Mouse (Mus musculus) intestine, embryonic 14.5 days (tissue): ENCODE data around the gene Mrpl54. TPM values are rescaled to one million over a fixed set of nuclear protein-coding genes. Genes with fewer than 3 reads are reported as not detected.

ENCODE experiments used
- ATAC-seq: fragments of 200-750 bp; cut with Nextera tagmentation; replicated peaks from 2 replicates; pipeline ENCODE4 v1.8.0; 2017; ENCODE audit warnings: low read depth, moderate number of reproducible peaks, moderate TSS enrichment, moderate library complexity; ENCODE audit not compliant: low FRiP score, low TSS enrichment
- DNase-seq: peaks from one replicate; pipeline ENCODE4 v3.0.0-alpha.2; 2018; ENCODE audit warnings: low spot score
- H3K27ac ChIP-seq: fragments of 300-500 bp; sonication (generic); 2 replicates; pipeline ENCODE4 v1.5.1; 2014; ENCODE audit warnings: low read depth, mild to moderate bottlenecking, control low read depth
- H3K27me3 ChIP-seq: fragments of 300-500 bp; sonication (generic); replicated peaks from 2 replicates; pipeline ENCODE4 v1.6.1; 2014; ENCODE audit warnings: low read length, control low read depth; ENCODE audit not compliant: control insufficient read depth, insufficient read depth
- H3K36me3 ChIP-seq: fragments of 300-500 bp; sonication (generic); 2 replicates; pipeline ENCODE4 v1.6.1; 2014; ENCODE audit warnings: low read length, control low read depth; ENCODE audit not compliant: control insufficient read depth, insufficient read depth
- H3K4me1 ChIP-seq: fragments of 300-500 bp; sonication (generic); replicated peaks from 2 replicates; pipeline ENCODE4 v1.6.1; 2014; ENCODE audit warnings: low read length, control low read depth, mixed read lengths; ENCODE audit not compliant: control insufficient read depth, insufficient read depth
- H3K4me2 ChIP-seq: fragments of 300-500 bp; sonication (generic); 2 replicates; pipeline ENCODE4 v1.6.1; 2014; ENCODE audit warnings: low read length
- H3K4me3 ChIP-seq: fragments of 300-500 bp; sonication (generic); 2 replicates; pipeline ENCODE4 v1.5.1; 2014; ENCODE audit warnings: low read depth, low read length, control low read depth, mixed read lengths
- H3K9ac ChIP-seq: fragments of 300-500 bp; sonication (generic); 2 replicates; pipeline ENCODE4 v1.6.1; 2014; ENCODE audit warnings: mild to moderate bottlenecking, low read length
- H3K9me3 ChIP-seq: fragments of 300-500 bp; sonication (generic); 2 replicates; pipeline ENCODE4 v1.6.1; 2016; ENCODE audit warnings: low read length, control low read depth; ENCODE audit not compliant: control insufficient read depth
- WGBS: fragments of 180-500 bp; shearing (Covaris S2); extraction: QIAGEN DNeasy Blood & Tissue Kit; methylation state at CpG from one replicate; pipeline ENCODE4 v1.1.7; 2014; 5-methylcytosine and 5-hydroxymethylcytosine counted together
- polyA plus RNA-seq: library from polyadenylated mRNA; unstranded; fragments of >200 nt; fragmentation: Nextera tagmentation; extraction: Ambion mirVana; gene quantifications from 2 replicates; pipeline ENCODE4 v1.2.1, GENCODE M21; 2014

Gene Mrpl54
- polyA plus RNA-seq, 1 experiment from 2014 or later: 260 TPM

GRCm38 (mm10) chr10:81261025-81261424 lies 5.7 kb downstream of the Mrpl54 start:
- Histone ChIP-seq H3K27ac (no peak overlapping the region), H3K4me2 (no peak overlapping the region), H3K4me1 (peaks cover 3% of the 10 kb centered on the region; the same call in 1 of the 2 replicates), H3K4me3 (no peak overlapping the region), H3K36me3 (peaks cover 27% of the 10 kb centered on the region), H3K27me3 (peaks cover 40% of the 10 kb centered on the region), H3K9ac (no peak overlapping the region), H3K9me3 (peaks cover 5% of the 10 kb centered on the region; the same call in 1 of the 2 replicates)
- DNase-seq: no peak
- ATAC-seq: no peak
- WGBS: 92% methylated on average over 4 of the region's 4 CpGs

- no peak overlapping the region for H3K4me2 ChIP-seq
- H3K27ac ChIP-seq: no peak overlapping the region
- H3K27me3 ChIP-seq: peaks cover 48% of the 10 kb centered on the region
- H3K4me1 ChIP-seq: no peaks in the 10 kb centered on the region
- H3K4me3 ChIP-seq: no peak overlapping the region
- ATAC-seq (no peak), DNase-seq (no peak)
- H3K9me3 ChIP-seq: peaks cover 5% of the 10 kb centered on the region; the same call in 1 of the 2 replicates
- H3K9ac ChIP-seq: no peak overlapping the region
- H3K36me3 ChIP-seq: peaks cover 16% of the 10 kb centered on the region
- WGBS: 43% methylated on average over 21 of the region's 21 CpGs
Measured at GRCm38 (mm10) chr10:81259225-81259884, 7.4 kb downstream of the Mrpl54 start.

- Histone ChIP-seq H3K27ac (no peak overlapping the region), H3K4me3 (peak overlapping the region; percentile 31), H3K36me3 (no peaks in the 10 kb centered on the region), H3K9ac (0 out of 2 replicates have a peak overlapping the region, but pooled peaks have one; percentile 17), H3K4me2 (peak overlapping the region; percentile 62), H3K9me3 (peaks cover 5% of the 10 kb centered on the region; the same call in 1 of the 2 replicates), H3K4me1 (peaks cover 4% of the 10 kb centered on the region), H3K27me3 (peaks cover 68% of the 10 kb centered on the region)
- ATAC-seq: no peak
- DNase-seq: peak; percentile 72
- WGBS: 3% methylated on average over 62 of the region's 62 CpGs
Measured at GRCm38 (mm10) chr10:81257158-81258039, 9.3 kb downstream of the Mrpl54 start.

- Histone ChIP-seq H3K9me3 (no peaks in the 10 kb centered on the region), H3K4me1 (peaks cover 4% of the 10 kb centered on the region), H3K4me3 (no peak overlapping the region), H3K27me3 (peaks cover 76% of the 10 kb centered on the region), H3K9ac (no peak overlapping the region), H3K27ac (no peak overlapping the region), H3K4me2 (no peak overlapping the region), H3K36me3 (no peaks in the 10 kb centered on the region)
- ATAC-seq (no peak), DNase-seq (no peak)
- WGBS: 38% methylated on average over 1 of the region's 1 CpGs
Measured at GRCm38 (mm10) chr10:81254886-81255285, 11.8 kb downstream of the Mrpl54 start.

GRCm38 (mm10) chr10:81252424-81253419 lies 14.0 kb downstream of the Mrpl54 start, which contains the start of gene Matk:
TSS of gene Matk (plus strand) at chr10:81252935.
- Histone ChIP-seq H3K36me3 (no peaks in the 10 kb centered on the region), H3K27me3 (peaks cover 55% of the 10 kb centered on the region), H3K27ac (no peak within 1 kb of the TSS), H3K9ac (no peak within 1 kb of the TSS), H3K4me3 (peak within 1 kb of the TSS; percentile 6; the same call in 1 of the 2 replicates), H3K4me2 (peak within 1 kb of the TSS; percentile 31; the same call in 1 of the 2 replicates), H3K4me1 (peaks cover 4% of the 10 kb centered on the region), H3K9me3 (no peaks in the 10 kb centered on the region)
- WGBS: 12% methylated on average over 43 of the region's 44 CpGs
- DNase-seq (no peak), ATAC-seq (peak; percentile 23; the same call in 1 of the 2 replicates)

- H3K36me3 ChIP-seq: no peaks in the 10 kb centered on the region
- no peak for DNase-seq
- no peak for ATAC-seq
- H3K27ac ChIP-seq: no peak overlapping the region
- 75% methylated on average over 8 of the region's 8 CpGs for WGBS
- H3K4me2 ChIP-seq: no peak overlapping the region
- peaks cover 33% of the 10 kb centered on the region for H3K27me3 ChIP-seq
- no peak overlapping the region for H3K9ac ChIP-seq
- peaks cover 4% of the 10 kb centered on the region for H3K4me1 ChIP-seq
- no peaks in the 10 kb centered on the region for H3K9me3 ChIP-seq
- no peak overlapping the region for H3K4me3 ChIP-seq
Measured at GRCm38 (mm10) chr10:81249442-81249841, 17.3 kb downstream of the Mrpl54 start.

- peaks cover 16% of the 10 kb centered on the region for H3K27me3 ChIP-seq
- 100% methylated on average over 2 of the region's 2 CpGs for WGBS
- H3K27ac ChIP-seq: no peak overlapping the region
- H3K4me3 ChIP-seq: no peak overlapping the region
- H3K4me2 ChIP-seq: no peak overlapping the region
- no peak for DNase-seq
- H3K9me3 ChIP-seq: no peaks in the 10 kb centered on the region
- no peak overlapping the region for H3K9ac ChIP-seq
- H3K36me3 ChIP-seq: no peaks in the 10 kb centered on the region
- no peak for ATAC-seq
- H3K4me1 ChIP-seq: peaks cover under 1% of the 10 kb centered on the region; the same call in 1 of the 2 replicates
Measured at GRCm38 (mm10) chr10:81247804-81248203, 18.9 kb downstream of the Mrpl54 start.

- Histone ChIP-seq H3K9me3 (no peaks in the 10 kb centered on the region), H3K27me3 (peaks cover 11% of the 10 kb centered on the region), H3K36me3 (no peaks in the 10 kb centered on the region), H3K27ac (no peak overlapping the region), H3K4me2 (no peak overlapping the region), H3K4me1 (no peaks in the 10 kb centered on the region), H3K4me3 (no peak overlapping the region), H3K9ac (no peak overlapping the region)
- ATAC-seq (no peak), DNase-seq (no peak)
- WGBS: 88% methylated on average over 6 of the region's 6 CpGs
Measured at GRCm38 (mm10) chr10:81245166-81245565, 21.6 kb downstream of the Mrpl54 start.
